Mouse (Mus musculus): Measurements from ENCODE around the gene Cenpm.

- TF ChIP-seq POLR2A (IDR thresholded peaks at IDR 0.05; ENCODE audit: borderline replicate concordance, extremely low read depth, low read depth, low read length): no peak
- TF ChIP-seq CTCF (IDR thresholded peaks at IDR 0.05; ENCODE audit: insufficient read depth, low read length): no peak
Measured at GRCm38 (mm10) chr15:82215332-82216046, 29.1 kb downstream of the Cenpm start.
